Mouse (Mus musculus): ENCODE data around the gene Spocd1. TPM values are rescaled to one million over a fixed set of nuclear protein-coding genes. Genes with fewer than 3 reads are reported as not detected.

Gene Spocd1
- total and polyA plus RNA-seq, 3 experiments, result 0.04 to 0.07 TPM; not detected in 1

DNA sequence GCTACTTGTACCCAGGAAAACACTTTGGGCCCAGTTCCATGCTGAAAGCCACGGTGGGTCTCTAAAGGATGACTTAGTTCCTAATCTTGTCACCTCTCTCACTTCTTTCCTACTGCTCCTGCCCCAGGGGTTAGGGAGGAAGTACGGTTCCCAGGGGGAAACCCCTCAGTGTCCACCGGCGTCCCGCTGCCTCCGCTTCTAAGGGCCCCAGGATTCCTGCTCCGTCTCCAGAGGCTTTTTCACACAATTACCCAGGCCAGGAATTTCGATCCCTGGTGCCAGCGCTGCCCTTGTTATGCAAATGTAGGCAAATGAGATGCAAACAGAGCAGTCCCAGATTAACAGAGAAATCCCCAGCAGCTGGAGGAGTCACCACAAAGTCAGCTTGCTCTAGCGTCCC is 37.2 kb downstream of the Spocd1 start (continued):
- TF ChIP-seq MEF2A (IDR thresholded peaks at IDR 0.05; ENCODE audit: borderline replicate concordance, low read depth, low read length) (peak; percentile 83), TCF12 (IDR thresholded peaks at IDR 0.05; ENCODE audit: low read depth, low read length) (peak; percentile 42; the same call in 1 of the 2 replicates), CHD1 (IDR thresholded peaks at IDR 0.05; ENCODE audit: low read depth, low read length) (no peak), POLR2A (IDR thresholded peaks at IDR 0.05; ENCODE audit: low read depth, low read length) (no peak), USF2 (conservative IDR thresholded peaks at IDR 0.05; ENCODE audit: low read depth, low read length) (no peak), MAZ (IDR thresholded peaks at IDR 0.05; ENCODE audit: low read depth, low read length) (no peak), ZC3H11A (IDR thresholded peaks at IDR 0.05; ENCODE audit: low read depth, low read length) (no peak), CHD2 (IDR thresholded peaks at IDR 0.05; ENCODE audit: low read length) (no peak; the same call in 1 of the 2 replicates)

DNA sequence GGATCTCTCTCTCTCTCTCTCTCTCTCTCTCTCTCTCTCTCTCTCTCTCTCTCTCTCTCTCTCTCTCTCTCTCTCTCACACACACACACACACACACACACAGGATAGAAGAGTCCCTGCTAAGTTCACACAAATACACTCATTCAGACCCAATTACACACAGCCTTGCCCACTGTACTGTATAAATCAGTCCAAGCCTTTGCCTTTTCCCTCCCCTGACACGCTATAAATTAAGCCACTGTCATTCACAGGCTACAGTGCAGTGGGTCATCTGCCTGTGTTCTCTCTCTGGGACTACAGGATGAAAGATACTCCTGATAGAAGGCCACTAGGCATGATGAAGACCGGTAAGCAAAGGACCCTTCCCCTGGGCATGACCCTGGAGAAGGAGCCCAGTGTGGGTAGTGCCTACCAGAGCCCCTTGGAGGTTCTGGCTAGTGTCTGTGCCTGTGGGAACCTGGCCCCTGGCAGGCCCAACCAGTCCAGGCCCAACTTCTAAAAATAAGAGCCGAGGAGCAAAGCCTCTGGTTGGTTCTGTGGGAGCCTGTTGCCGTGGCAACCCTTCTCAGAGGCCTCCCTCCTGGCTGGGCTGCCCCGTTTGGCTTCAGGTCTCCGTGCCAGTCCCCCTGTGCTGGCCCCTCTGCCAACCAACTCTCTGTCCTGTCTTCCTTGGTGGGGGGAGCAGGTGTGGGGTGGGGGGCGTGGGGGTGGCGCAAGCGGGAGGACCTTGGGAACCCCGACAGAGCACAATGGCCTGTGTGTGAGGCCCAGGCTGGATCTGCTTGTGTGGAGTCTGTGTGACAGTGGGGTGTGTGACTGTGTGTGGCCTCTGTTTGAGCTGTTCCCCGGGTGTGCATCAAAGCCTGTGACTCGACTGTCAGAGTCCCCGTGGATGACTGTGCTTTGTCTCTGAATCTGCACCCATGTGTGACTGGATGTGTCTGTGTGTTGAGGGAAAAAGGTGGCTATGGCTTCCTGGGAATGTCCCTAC is 38.3 kb downstream of the Spocd1 start:
- in situ Hi-C loops (cut with MboI; ENCODE audit: low pct_ligation_motif_present, low pct_unique_long_range_greater_than_20kb, low sequenced_read_pairs) (no loop called here), dilution Hi-C loops (cut with MboI; ENCODE audit: extremely low pct_ligation_motif_present, extremely low pct_unique_long_range_greater_than_20kb, low sequenced_read_pairs) (no loop called here)
- Histone ChIP-seq H3K4me2 (ENCODE audit: insufficient read depth, low read depth, poor library complexity, severe bottlenecking) (peak overlapping the region; percentile 31; the same call in 1 of the 2 replicates), H3K79me2 (replicated peaks; ENCODE audit: control insufficient read depth, extremely low read depth, insufficient read depth, poor library complexity, severe bottlenecking) (no peaks in the 10 kb centered on the region), H3K9me3 (replicated peaks; ENCODE audit: low read length) (no peaks in the 10 kb centered on the region), H3K4me3 (replicated peaks in 1 of 3; ENCODE audit: low read depth in 2 of 3, low read length in 2 of 3, poor library complexity in 1 of 3) (no peak overlapping the region), H3K9ac (ENCODE audit: insufficient read depth, low read depth) (no peak overlapping the region), H3K36me3 (replicated peaks in 1 of 2; ENCODE audit: control insufficient read depth in 1 of 2, insufficient read depth in 1 of 2, low read length in 1 of 2) (no peaks in the 10 kb centered on the region), H3K27me3 (replicated peaks) (peaks cover 46% of the 10 kb centered on the region), H3K27ac (ENCODE audit: insufficient read depth, low read depth) (no peak overlapping the region), H3K4me1 (ENCODE audit: control insufficient read depth in 1 of 2, insufficient read depth in 2 of 2) (peaks cover 20 to 34% of the 10 kb centered on the region in 2 experiments)
- no peak for TF ChIP-seq JUN (IDR thresholded peaks at IDR 0.05; ENCODE audit: insufficient read depth, low read depth, low read length)
- no peak for TF ChIP-seq MYC (IDR thresholded peaks at IDR 0.05; ENCODE audit: low read depth, low read length)
- no peak for TF ChIP-seq MAZ (IDR thresholded peaks at IDR 0.05; ENCODE audit: low read depth, low read length)
- TF ChIP-seq ZNF384 (IDR thresholded peaks at IDR 0.05; ENCODE audit: low read depth, low read length), result no peak
- TF ChIP-seq TCF12 (IDR thresholded peaks at IDR 0.05; ENCODE audit: low read depth, low read length), result no peak
- TF ChIP-seq NELFE (IDR thresholded peaks at IDR 0.05; ENCODE audit: low read depth, low read length), result no peak
- no peak for TF ChIP-seq E2F4 (IDR thresholded peaks at IDR 0.05; ENCODE audit: insufficient replicate concordance, low read depth, low read length)
- no peak for TF ChIP-seq KAT2A (IDR thresholded peaks at IDR 0.05; ENCODE audit: insufficient replicate concordance, low read length)
- TF ChIP-seq MAX (IDR thresholded peaks at IDR 0.05; ENCODE audit: low read length), result no peak
- no peak for TF ChIP-seq USF1 (IDR thresholded peaks at IDR 0.05; ENCODE audit: low read depth, low read length)
- no peak for TF ChIP-seq ELF1 (IDR thresholded peaks at IDR 0.05; ENCODE audit: low read depth, low read length)
- no peak for TF ChIP-seq NRF1 (IDR thresholded peaks at IDR 0.05; ENCODE audit: low read depth, low read length)
- no peak for TF ChIP-seq MEF2A (IDR thresholded peaks at IDR 0.05; ENCODE audit: borderline replicate concordance, low read depth, low read length)
- TF ChIP-seq ETS1 (conservative IDR thresholded peaks at IDR 0.05; ENCODE audit: low read depth, low read length), result no peak
- no peak for TF ChIP-seq BHLHE40 (IDR thresholded peaks at IDR 0.05; ENCODE audit: low read depth, low read length)
- TF ChIP-seq POLR2AphosphoS2 (IDR thresholded peaks at IDR 0.05; ENCODE audit: low read depth, low read length), result no peak
- DNase-seq (ENCODE audit: extremely low read depth), result no peak

All from CH12.LX (cell line).